23 mouse cellular contexts compared by ENCODE assay signal in genomic region chr15:5326996-5327395, GRCm38 (mm10).
A peak's percentile ranks its signal among the peaks of the same experiment; 100 is the strongest.
DNase-seq lines count a peak whose midpoint lies in the region; ATAC-seq and TF ChIP-seq lines count a peak whose summit lies in the region.
"Had no signal": no experiment of that assay in that cellular context is flagged by ENCODE, and none has a peak within 500 bp of the region (broad histone marks: within the 10 kb centered on the region; RNA-seq: fewer than 3 reads in every experiment).

No protein-coding gene starts in this region.

- H3K9me3 ChIP-seq in heart, embryonic 12.5 days (replicated peaks) = no peaks in the 10 kb centered on the region
- no peaks in the 10 kb centered on the region for H3K9me3 ChIP-seq in heart, postnatal 0 days (replicated peaks; ENCODE audit: control insufficient read depth, low read length)
- no peaks in the 10 kb centered on the region for H3K9me3 ChIP-seq in heart, embryonic 11.5 days (replicated peaks; ENCODE audit: control insufficient read depth, low read length)
- H3K9me3 ChIP-seq: embryonic facial prominence, embryonic 13.5 days; embryonic facial prominence, embryonic 15.5 days; forebrain, embryonic 10.5 days; forebrain, embryonic 12.5 days had no signal

- no peaks in the 10 kb centered on the region for H3K27me3 ChIP-seq in heart, embryonic 12.5 days (replicated peaks)
- H3K27me3 ChIP-seq in heart, postnatal 0 days (ENCODE audit: control insufficient read depth, insufficient read depth, low read length) = no peaks in the 10 kb centered on the region
- no peaks in the 10 kb centered on the region for H3K27me3 ChIP-seq in heart, embryonic 11.5 days (ENCODE audit: control insufficient read depth, insufficient read depth, low read length)
- H3K27me3 ChIP-seq: embryonic facial prominence, embryonic 13.5 days; embryonic facial prominence, embryonic 15.5 days; forebrain, embryonic 12.5 days had no signal

- no peak overlapping the region for H3K4me3 ChIP-seq in heart, embryonic 12.5 days
- no peak overlapping the region for H3K4me3 ChIP-seq in heart, postnatal 0 days (ENCODE audit: low read depth, low read length)
- no peak overlapping the region for H3K4me3 ChIP-seq in heart, embryonic 11.5 days (ENCODE audit: low read depth, low read length)
- H3K4me3 ChIP-seq: embryonic facial prominence, embryonic 13.5 days; embryonic facial prominence, embryonic 15.5 days; erythroblast, embryonic 14.5 days; forebrain, embryonic 10.5 days; forebrain, embryonic 12.5 days had no signal

- H3K36me3 ChIP-seq in heart, embryonic 12.5 days = no peaks in the 10 kb centered on the region
- no peaks in the 10 kb centered on the region for H3K36me3 ChIP-seq in heart, postnatal 0 days (replicated peaks; ENCODE audit: control insufficient read depth, insufficient read depth, low read length)
- no peaks in the 10 kb centered on the region for H3K36me3 ChIP-seq in heart, embryonic 11.5 days (ENCODE audit: control insufficient read depth, insufficient read depth, low read length)
- H3K36me3 ChIP-seq: embryonic facial prominence, embryonic 13.5 days; embryonic facial prominence, embryonic 15.5 days; forebrain, embryonic 10.5 days; forebrain, embryonic 12.5 days had no signal

- H3K4me2 ChIP-seq in heart, embryonic 12.5 days = no peak overlapping the region
- no peak overlapping the region for H3K4me2 ChIP-seq in heart, postnatal 0 days (ENCODE audit: low read depth, low read length)
- H3K4me2 ChIP-seq in heart, embryonic 11.5 days = no peak overlapping the region
- H3K4me2 ChIP-seq: embryonic facial prominence, embryonic 13.5 days; embryonic facial prominence, embryonic 15.5 days; forebrain, embryonic 12.5 days had no signal

- H3K9ac ChIP-seq in heart, embryonic 12.5 days = no peak overlapping the region
- H3K9ac ChIP-seq in heart, postnatal 0 days (replicated peaks; ENCODE audit: low read depth, low read length) = no peak overlapping the region
- no peak overlapping the region for H3K9ac ChIP-seq in heart, embryonic 11.5 days (ENCODE audit: low read depth, low read length)
- H3K9ac ChIP-seq: embryonic facial prominence, embryonic 13.5 days; embryonic facial prominence, embryonic 15.5 days; forebrain, embryonic 12.5 days had no signal

- peak; percentile 94 for DNase-seq in heart, adult 11 months
- DNase-seq in heart, adult 8-10 months (ENCODE audit: low spot score) = peak; percentile 53
- DNase-seq in heart, postnatal 10 days = no peak
- no peak for DNase-seq in heart, postnatal 0 days (ENCODE audit: low spot score)
- no peak for DNase-seq in urinary bladder, postnatal 25 days (ENCODE audit: low spot score)
- DNase-seq: adrenal gland, adult 2 months; adrenal gland, postnatal 10 days; adrenal gland, postnatal 25 days; cerebellum, adult 11 months; cerebellum, adult 18-20 months; cerebellum, adult 8-10 months; cerebellum, adult 9-11 months; cerebellum, postnatal 14 days; cerebellum, postnatal 36 days; embryo, embryonic 11 days had no signal

- TF ChIP-seq EP300 in heart, postnatal 0 days (IDR thresholded peaks at IDR 0.05; ENCODE audit: low read depth) = 0 out of 2 replicates have a peak, but pooled peaks have one; percentile 18

- no peak overlapping the region for H3K27ac ChIP-seq in heart, embryonic 12.5 days (ENCODE audit: poor library complexity, severe bottlenecking)
- H3K27ac ChIP-seq in heart, postnatal 0 days (ENCODE audit: low read depth) = no peak overlapping the region
- H3K27ac ChIP-seq in heart, embryonic 11.5 days (ENCODE audit: low read depth, low read length) = no peak overlapping the region
- H3K27ac ChIP-seq: embryonic facial prominence, embryonic 13.5 days; embryonic facial prominence, embryonic 15.5 days; forebrain, embryonic 10.5 days; forebrain, embryonic 12.5 days had no signal

- intact Hi-C loops in heart, postnatal 10 days (cut with DNase I) = loop anchor here (5.0 kb wide), 1 partner anchor 85 kb away; the partner anchor contains the start of gene Ptger4

- 76% methylated on average over 4 of the region's 4 CpGs for WGBS in heart, embryonic 12.5 days
- 68% methylated on average over 4 of the region's 4 CpGs for WGBS in heart, postnatal 0 days
- 82% methylated on average over 4 of the region's 4 CpGs for WGBS in heart, embryonic 11.5 days (ENCODE audit: insufficient replicate concordance)

- H3K4me1 ChIP-seq in heart, embryonic 12.5 days (replicated peaks) = no peaks in the 10 kb centered on the region
- no peaks in the 10 kb centered on the region for H3K4me1 ChIP-seq in heart, postnatal 0 days (ENCODE audit: control insufficient read depth, insufficient read depth)
- no peaks in the 10 kb centered on the region for H3K4me1 ChIP-seq in heart, embryonic 11.5 days (ENCODE audit: control insufficient read depth, insufficient read depth, low read length)
- H3K4me1 ChIP-seq: embryonic facial prominence, embryonic 13.5 days; embryonic facial prominence, embryonic 15.5 days; forebrain, embryonic 10.5 days; forebrain, embryonic 12.5 days had no signal

- ATAC-seq in heart, embryonic 12.5 days (ENCODE audit: insufficient number of reproducible peaks, low FRiP score) = no peak
- no peak for ATAC-seq in heart, postnatal 0 days (ENCODE audit: insufficient read depth, low read depth)
- no peak for ATAC-seq in heart, embryonic 11.5 days (replicated peaks; ENCODE audit: insufficient number of reproducible peaks, low FRiP score, low TSS enrichment)
- ATAC-seq: forebrain, embryonic 14.5 days had no signal

- no peak for TF ChIP-seq CTCF in heart, postnatal 0 days (IDR thresholded peaks at IDR 0.05; ENCODE audit: low read depth)

Comparison
In these comparisons a context has a peak if more than half of its experiments do, and no peak if none do; other contexts are left out.
1. DNase-seq: peak in heart, adult 11 months (single experiment) and heart, adult 8-10 months (single experiment); none in heart, postnatal 10 days (0 of 2), heart, postnatal 0 days (single experiment) and urinary bladder, postnatal 25 days (single experiment).